Mouse (Mus musculus): ENCODE measurements around the gene Tmem116. TPM values are rescaled to one million over a fixed set of nuclear protein-coding genes. Genes with fewer than 3 reads are reported as not detected.
"Not testable (repeated sequence)": the region's sequence is repeated elsewhere in the genome, so short reads cannot be mapped to it uniquely, and the experiment has no call there.

The Tmem116 gene
- polyA plus RNA-seq, 1 experiment from 2014 or later: 2.5 TPM

- not testable (repeated sequence) for ATAC-seq
- WGBS: 89% methylated on average over 9 of the region's 17 CpGs
Measured at GRCm38 (mm10) chr5:121519758-121520157, 68.1 kb downstream of the Tmem116 start.

GRCm38 (mm10) chr5:121525774-121526450 lies 74.2 kb downstream of the Tmem116 start:
- 82% methylated on average over 14 of the region's 14 CpGs for whole genome bisulfite sequencing
- no peaks in the 10 kb centered on the region for H3K27me3 ChIP-seq (replicated peaks)
- no peaks in the 10 kb centered on the region for H3K9me3 ChIP-seq
- H3K27ac ChIP-seq: no peak overlapping the region
- no peak overlapping the region for H3K9ac ChIP-seq
- no peak for ATAC-seq
- H3K4me1 ChIP-seq (replicated peaks): no peaks in the 10 kb centered on the region
- H3K4me3 ChIP-seq (replicated peaks): no peak overlapping the region
- no peak overlapping the region for H3K4me2 ChIP-seq (replicated peaks)
- peaks cover 53% of the 10 kb centered on the region for H3K36me3 ChIP-seq

More at GRCm38 (mm10) chr5:121519758-121520157, 68.1 kb downstream of the Tmem116 start:
- H3K36me3 ChIP-seq: peaks cover 18% of the 10 kb centered on the region
- not testable (repeated sequence) for H3K4me2 ChIP-seq (replicated peaks); H3K4me1 ChIP-seq (replicated peaks); H3K9ac ChIP-seq; H3K9me3 ChIP-seq; H3K27me3 ChIP-seq (replicated peaks); H3K4me3 ChIP-seq (replicated peaks); H3K27ac ChIP-seq

GRCm38 (mm10) chr5:121526526-121526925 lies 74.8 kb downstream of the Tmem116 start:
- H3K27me3 ChIP-seq (replicated peaks): no peaks in the 10 kb centered on the region
- no peak overlapping the region for H3K4me2 ChIP-seq (replicated peaks)
- H3K27ac ChIP-seq: no peak overlapping the region
- peaks cover 53% of the 10 kb centered on the region for H3K36me3 ChIP-seq
- H3K9ac ChIP-seq: no peak overlapping the region
- no peak overlapping the region for H3K4me3 ChIP-seq (replicated peaks)
- ATAC-seq: no peak
- no peaks in the 10 kb centered on the region for H3K9me3 ChIP-seq
- 86% methylated on average over 7 of the region's 7 CpGs for WGBS
- H3K4me1 ChIP-seq (replicated peaks): no peaks in the 10 kb centered on the region

GRCm38 (mm10) chr5:121526961-121527360 lies 75.3 kb downstream of the Tmem116 start:
- Histone ChIP-seq H3K9ac (no peak overlapping the region), H3K27me3 (replicated peaks) (no peaks in the 10 kb centered on the region), H3K27ac (no peak overlapping the region), H3K4me1 (replicated peaks) (no peaks in the 10 kb centered on the region), H3K4me2 (replicated peaks) (no peak overlapping the region), H3K4me3 (replicated peaks) (no peak overlapping the region), H3K9me3 (no peaks in the 10 kb centered on the region), H3K36me3 (peaks cover 53% of the 10 kb centered on the region)
- ATAC-seq: no peak
- WGBS: 81% methylated on average over 8 of the region's 8 CpGs

- Histone ChIP-seq H3K9me3 (no peaks in the 10 kb centered on the region), H3K27ac (no peak overlapping the region), H3K36me3 (peaks cover 40% of the 10 kb centered on the region), H3K4me3 (replicated peaks) (no peak overlapping the region), H3K4me1 (replicated peaks) (no peaks in the 10 kb centered on the region), H3K27me3 (replicated peaks) (no peaks in the 10 kb centered on the region), H3K9ac (no peak overlapping the region), H3K4me2 (replicated peaks) (no peak overlapping the region)
- WGBS: 98% methylated on average over 5 of the region's 5 CpGs
- ATAC-seq: no peak
Measured at GRCm38 (mm10) chr5:121534521-121534920, 82.8 kb downstream of the Tmem116 start.

GRCm38 (mm10) chr5:121535116-121535515 lies 83.4 kb downstream of the Tmem116 start:
- H3K36me3 ChIP-seq: peaks cover 40% of the 10 kb centered on the region
- no peak overlapping the region for H3K4me2 ChIP-seq (replicated peaks)
- no peaks in the 10 kb centered on the region for H3K4me1 ChIP-seq (replicated peaks)
- H3K27me3 ChIP-seq (replicated peaks): no peaks in the 10 kb centered on the region
- H3K9me3 ChIP-seq: no peaks in the 10 kb centered on the region
- ATAC-seq: no peak; the same call in 1 of the 2 replicates
- H3K4me3 ChIP-seq (replicated peaks): no peak overlapping the region
- 94% methylated on average over 3 of the region's 3 CpGs for WGBS
- no peak overlapping the region for H3K27ac ChIP-seq
- no peak overlapping the region for H3K9ac ChIP-seq

GRCm38 (mm10) chr5:121536921-121537555 lies 85.3 kb downstream of the Tmem116 start:
- no peak overlapping the region for H3K27ac ChIP-seq
- H3K4me3 ChIP-seq (replicated peaks): no peak overlapping the region
- peaks cover 30% of the 10 kb centered on the region for H3K36me3 ChIP-seq
- 72% methylated on average over 7 of the region's 7 CpGs for WGBS
- no peaks in the 10 kb centered on the region for H3K27me3 ChIP-seq (replicated peaks)
- H3K9me3 ChIP-seq: no peaks in the 10 kb centered on the region
- no peaks in the 10 kb centered on the region for H3K4me1 ChIP-seq (replicated peaks)
- no peak for ATAC-seq
- no peak overlapping the region for H3K4me2 ChIP-seq (replicated peaks)
- no peak overlapping the region for H3K9ac ChIP-seq

GRCm38 (mm10) chr5:121537588-121537987 lies 85.9 kb downstream of the Tmem116 start:
- no peaks in the 10 kb centered on the region for H3K9me3 ChIP-seq
- WGBS: 85% methylated on average over 2 of the region's 2 CpGs
- H3K9ac ChIP-seq: no peak overlapping the region
- H3K4me3 ChIP-seq (replicated peaks): no peak overlapping the region
- no peak for ATAC-seq
- no peaks in the 10 kb centered on the region for H3K27me3 ChIP-seq (replicated peaks)
- peaks cover 25% of the 10 kb centered on the region for H3K36me3 ChIP-seq
- H3K4me2 ChIP-seq (replicated peaks): no peak overlapping the region
- H3K27ac ChIP-seq: no peak overlapping the region
- no peaks in the 10 kb centered on the region for H3K4me1 ChIP-seq (replicated peaks)

- H3K4me2 ChIP-seq (replicated peaks): no peak overlapping the region
- ATAC-seq: no peak
- peaks cover 10% of the 10 kb centered on the region for H3K4me1 ChIP-seq (replicated peaks)
- no peaks in the 10 kb centered on the region for H3K9me3 ChIP-seq
- H3K27me3 ChIP-seq (replicated peaks): no peaks in the 10 kb centered on the region
- no peak overlapping the region for H3K4me3 ChIP-seq (replicated peaks)
- peaks cover 7% of the 10 kb centered on the region; the same call in 1 of the 2 replicates for H3K36me3 ChIP-seq
- no peak overlapping the region for H3K27ac ChIP-seq
- WGBS: 89% methylated on average over 5 of the region's 5 CpGs
- H3K9ac ChIP-seq: no peak overlapping the region
Measured at GRCm38 (mm10) chr5:121540066-121540465, 88.4 kb downstream of the Tmem116 start.

GRCm38 (mm10) chr5:121541235-121541634 lies 89.5 kb downstream of the Tmem116 start:
- Histone ChIP-seq H3K4me2 (replicated peaks) (no peak overlapping the region), H3K36me3 (no peaks in the 10 kb centered on the region), H3K9ac (no peak overlapping the region), H3K27ac (no peak overlapping the region), H3K27me3 (replicated peaks) (no peaks in the 10 kb centered on the region), H3K4me1 (replicated peaks) (peaks cover 10% of the 10 kb centered on the region), H3K4me3 (replicated peaks) (no peak overlapping the region), H3K9me3 (no peaks in the 10 kb centered on the region)
- no peak for ATAC-seq
- 79% methylated on average over 7 of the region's 7 CpGs for WGBS

- H3K9me3 ChIP-seq: no peaks in the 10 kb centered on the region
- H3K36me3 ChIP-seq: no peaks in the 10 kb centered on the region
- no peak for ATAC-seq
- no peak overlapping the region for H3K4me2 ChIP-seq (replicated peaks)
- H3K4me1 ChIP-seq (replicated peaks): peaks cover 14% of the 10 kb centered on the region
- WGBS: 78% methylated on average over 3 of the region's 3 CpGs
- no peak overlapping the region for H3K27ac ChIP-seq
- no peaks in the 10 kb centered on the region for H3K27me3 ChIP-seq (replicated peaks)
- H3K4me3 ChIP-seq (replicated peaks): no peak overlapping the region
- H3K9ac ChIP-seq: no peak overlapping the region
Measured at GRCm38 (mm10) chr5:121543370-121543769, 91.7 kb downstream of the Tmem116 start.

GRCm38 (mm10) chr5:121544910-121545792 lies 93.5 kb downstream of the Tmem116 start, which contains the start of the genes Adam1a and Gm42878:
Adam1a (minus strand) TSS chr5:121545482.
Gm42878 (minus strand) TSS chr5:121545482.
- ATAC-seq: peak; percentile 78
- H3K4me3 ChIP-seq (replicated peaks): peak within 1 kb of the TSS; percentile 100

More at GRCm38 (mm10) chr5:121544910-121545792, 93.5 kb downstream of the Tmem116 start, which contains the start of the genes Adam1a and Gm42878:
- H3K4me1 ChIP-seq (replicated peaks): peaks cover 14% of the 10 kb centered on the region
- peak within 1 kb of the TSS; percentile 82 for H3K4me2 ChIP-seq (replicated peaks)
- H3K27me3 ChIP-seq (replicated peaks): no peaks in the 10 kb centered on the region
- no peaks in the 10 kb centered on the region for H3K9me3 ChIP-seq
- peak within 1 kb of the TSS; percentile 97 for H3K9ac ChIP-seq
- H3K27ac ChIP-seq: peak within 1 kb of the TSS; percentile 94
- WGBS: 1% methylated on average over 57 of the region's 97 CpGs
- no peaks in the 10 kb centered on the region for H3K36me3 ChIP-seq

Measured in intestine, embryonic 15.5 days (tissue).